Mouse (Mus musculus): ENCODE results near the gene Baz1b.

DNA sequence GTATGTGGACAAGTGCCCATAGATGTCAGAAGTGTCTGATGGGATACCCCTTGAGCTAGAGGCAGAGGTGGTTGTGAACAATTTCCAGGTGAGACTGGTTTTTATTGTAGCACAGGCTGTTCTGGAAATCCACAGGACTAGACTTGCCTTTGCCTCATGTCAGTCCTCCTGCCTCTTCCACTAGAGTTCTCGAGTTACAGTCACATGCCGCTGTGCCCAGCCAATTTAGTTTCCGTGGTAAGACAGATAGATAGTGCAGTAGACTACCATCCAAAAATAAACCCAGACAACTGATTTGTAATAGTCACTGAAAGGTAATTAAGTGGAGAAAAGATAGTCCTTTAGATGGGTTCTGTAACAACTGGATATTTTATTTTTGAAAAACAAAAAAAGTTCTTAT lies 15.7 kb downstream of the Baz1b start:
- TF ChIP-seq POLR2A (IDR thresholded peaks at IDR 0.05; ENCODE audit: low read depth, low read length) = no peak
- TF ChIP-seq CTCF (IDR thresholded peaks at IDR 0.05; ENCODE audit: borderline replicate concordance, insufficient read depth, low read length) = no peak

All from embryonic fibroblast, embryonic 13.5 days (primary cell).